Mouse (Mus musculus) megakaryocyte, embryonic 14.5 days (primary cell): ENCODE data around the gene AI182371.

Experiments used
- FLI1 ChIP-seq: IDR thresholded peaks from 2 replicates; pipeline ENCODE4 v1.6.1; 2012; ENCODE audit warnings: low read length, inconsistent platforms, mixed read lengths
- GATA1 ChIP-seq: IDR thresholded peaks from 3 replicates; pipeline ENCODE4 v1.6.1; 2012; ENCODE audit warnings: mixed read lengths, low read length, inconsistent platforms, borderline replicate concordance

GRCm38 (mm10) chr2:35133891-35134290, 32.5 kb upstream of the AI182371 start:
- TF ChIP-seq GATA1 (no peak), FLI1 (no peak)
